Mouse (Mus musculus) kidney, adult 10 weeks (tissue): ENCODE results near the gene Traf5. TPM values are rescaled to one million over a fixed set of nuclear protein-coding genes. Genes with fewer than 3 reads are reported as not detected.

Experiments used
- polyA plus RNA-seq: library from polyadenylated mRNA; stranded (reverse); fragments of 350-450 nt; fragmentation: Illumina TruSeq; extraction: RNeasy Lipid Tissue Mini Kit (QIAGEN cat#74804); gene quantifications from one replicate; pipeline ENCODE4 v1.2.3, GENCODE M21; 2014; ENCODE audit warnings: low read depth, low replicate concordance

Gene Traf5
- 3.8 TPM for polyA plus RNA-seq

DNA sequence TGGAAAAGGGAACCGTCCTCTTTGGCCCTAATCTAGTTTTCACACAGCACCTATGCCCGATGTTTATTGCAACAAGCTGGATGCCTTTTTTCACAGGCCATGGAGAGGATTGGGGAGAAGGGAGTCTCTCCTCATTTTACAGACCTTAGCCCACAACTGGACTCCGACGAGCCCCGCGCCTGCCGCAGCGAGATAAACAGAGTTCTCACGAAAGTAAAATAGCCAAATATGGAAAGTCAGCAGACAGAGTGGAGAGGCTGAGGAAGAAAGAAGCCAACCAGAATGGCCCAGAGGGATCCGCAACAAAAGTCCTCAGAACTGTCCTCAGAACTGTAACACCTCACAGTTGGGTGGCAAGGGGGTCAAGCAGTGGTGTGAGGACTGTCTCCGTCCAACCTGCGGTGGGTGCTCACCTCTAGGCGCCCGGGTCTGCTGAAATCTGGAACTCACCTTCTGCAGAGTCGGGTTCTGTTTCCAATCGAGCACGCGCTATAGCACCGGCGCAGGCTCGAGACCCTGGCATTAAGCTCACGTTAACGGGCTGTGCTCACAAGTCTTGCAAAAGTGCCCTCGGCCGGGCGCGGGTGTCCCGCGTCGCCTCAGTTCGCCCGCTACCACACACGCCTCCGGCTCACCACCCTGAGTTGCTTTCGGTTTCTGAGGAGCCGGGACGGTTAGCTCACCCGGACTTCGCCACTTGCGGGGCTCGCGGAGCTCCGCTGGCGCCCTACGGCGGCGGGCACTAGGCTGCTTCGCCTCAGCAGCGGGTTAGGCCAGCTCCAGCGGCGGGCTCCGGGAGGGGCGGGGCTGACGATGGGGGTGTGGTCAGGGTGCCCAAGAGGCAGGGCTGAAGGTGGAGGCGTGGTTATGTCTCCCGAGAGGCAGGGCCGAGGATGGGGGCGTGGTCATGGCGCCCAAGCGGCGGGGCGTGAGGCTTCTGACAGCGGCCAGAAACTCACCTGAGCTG lies at the start of gene Traf5:
Gene Traf5, minus strand, starts transcription at position 754 of the 967 bp plus-strand sequence.

DNA sequence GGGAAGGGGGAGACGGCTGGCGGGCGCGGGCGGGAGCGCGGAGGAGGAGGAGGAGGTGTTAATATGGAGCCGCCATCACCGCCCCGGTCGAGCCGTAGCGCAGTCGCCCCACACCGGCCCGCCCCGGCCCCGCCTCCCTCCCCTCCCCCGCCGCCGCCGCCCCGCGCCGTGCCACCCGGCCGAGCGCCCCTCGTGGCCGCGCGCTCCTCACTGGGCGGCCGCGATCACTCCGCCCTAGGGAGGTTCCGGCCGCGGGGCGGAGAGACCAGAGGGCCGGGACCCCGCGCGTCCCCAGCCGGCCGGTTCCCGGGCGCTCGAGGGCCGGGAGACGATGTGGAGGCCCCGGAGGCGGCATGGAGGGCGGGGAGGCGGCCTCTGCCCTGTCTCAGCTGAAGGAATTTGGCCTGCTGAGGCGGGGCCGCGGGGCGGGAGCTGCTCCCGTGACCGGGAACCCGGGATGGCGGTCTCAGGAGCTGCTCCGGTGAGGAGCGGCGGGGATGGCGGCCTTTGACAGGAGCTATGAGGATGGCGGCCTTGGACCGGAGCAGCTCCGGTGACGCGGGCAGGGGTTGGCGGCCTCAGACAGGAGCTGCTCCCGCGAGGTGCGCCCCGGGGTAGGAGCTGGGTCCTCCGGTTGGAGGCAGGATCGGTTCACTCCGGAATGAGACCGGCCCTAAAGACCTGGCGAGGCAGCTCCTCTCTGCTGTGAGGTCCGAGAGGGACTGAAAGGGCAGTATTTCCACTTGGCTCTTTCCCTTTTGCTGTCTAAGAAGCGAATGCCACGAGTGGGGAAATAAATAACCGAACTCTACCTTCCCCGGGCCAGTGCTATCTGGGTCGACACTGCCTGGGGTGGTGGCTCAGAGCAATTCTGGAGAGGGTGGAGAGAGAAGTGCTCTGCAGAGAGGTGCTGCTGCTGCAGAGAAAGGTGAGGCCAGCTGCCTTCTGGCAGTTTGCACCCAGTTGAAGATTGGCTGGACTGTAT lies 45.9 kb upstream of the Traf5 start, which contains the start of gene Rcor3:
Gene Rcor3, minus strand, starts transcription at position 137 of the 985 bp plus-strand sequence.

DNA sequence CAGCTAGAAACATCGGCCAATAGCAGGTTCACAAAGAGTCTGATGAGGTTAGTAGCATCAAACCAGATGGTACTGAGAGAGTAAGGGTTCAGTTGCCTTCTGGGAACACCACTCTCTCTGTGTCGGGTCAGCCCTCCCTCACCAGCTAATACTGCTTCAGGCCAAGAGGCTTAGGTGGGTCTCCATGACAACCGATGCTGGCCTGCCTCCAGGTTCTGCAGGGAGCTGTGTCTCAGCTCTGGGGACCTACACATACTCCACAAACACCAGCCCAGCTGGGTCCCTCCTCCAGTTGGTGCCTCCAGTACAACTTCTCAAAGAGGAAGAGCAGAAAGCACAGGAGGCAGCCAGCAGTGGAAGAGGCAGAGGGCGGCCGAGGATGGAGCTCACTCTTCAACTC lies 115.2 kb downstream of the Traf5 start, which contains the start of gene Rd3:
Gene Rd3, plus strand, starts transcription at position 184 of the 400 bp plus-strand sequence.

Other genes with a start within 250 kb of the Traf5 start
- gene Slc30a1, start 185.8 kb downstream of the Traf5 start, polyA plus RNA-seq: 48.6 TPM
- not detected for gene Rd3, start 115.2 kb downstream of the Traf5 start, polyA plus RNA-seq
- gene Rcor3, start 45.5 kb upstream of the Traf5 start, polyA plus RNA-seq: 27.3 TPM
- gene Kcnh1, start 98.2 kb upstream of the Traf5 start, polyA plus RNA-seq: 0.65 TPM